Mouse (Mus musculus): ENCODE measurements around the gene Atp9a. TPM values are rescaled to one million over a fixed set of nuclear protein-coding genes. Genes with fewer than 3 reads are reported as not detected.
"Not testable (repeated sequence)": the region's sequence is repeated elsewhere in the genome, so short reads cannot be mapped to it uniquely, and the experiment has no call there.

The Atp9a gene
- polyA plus RNA-seq, 1 experiment from 2014 or later = 1.8 TPM

DNA sequence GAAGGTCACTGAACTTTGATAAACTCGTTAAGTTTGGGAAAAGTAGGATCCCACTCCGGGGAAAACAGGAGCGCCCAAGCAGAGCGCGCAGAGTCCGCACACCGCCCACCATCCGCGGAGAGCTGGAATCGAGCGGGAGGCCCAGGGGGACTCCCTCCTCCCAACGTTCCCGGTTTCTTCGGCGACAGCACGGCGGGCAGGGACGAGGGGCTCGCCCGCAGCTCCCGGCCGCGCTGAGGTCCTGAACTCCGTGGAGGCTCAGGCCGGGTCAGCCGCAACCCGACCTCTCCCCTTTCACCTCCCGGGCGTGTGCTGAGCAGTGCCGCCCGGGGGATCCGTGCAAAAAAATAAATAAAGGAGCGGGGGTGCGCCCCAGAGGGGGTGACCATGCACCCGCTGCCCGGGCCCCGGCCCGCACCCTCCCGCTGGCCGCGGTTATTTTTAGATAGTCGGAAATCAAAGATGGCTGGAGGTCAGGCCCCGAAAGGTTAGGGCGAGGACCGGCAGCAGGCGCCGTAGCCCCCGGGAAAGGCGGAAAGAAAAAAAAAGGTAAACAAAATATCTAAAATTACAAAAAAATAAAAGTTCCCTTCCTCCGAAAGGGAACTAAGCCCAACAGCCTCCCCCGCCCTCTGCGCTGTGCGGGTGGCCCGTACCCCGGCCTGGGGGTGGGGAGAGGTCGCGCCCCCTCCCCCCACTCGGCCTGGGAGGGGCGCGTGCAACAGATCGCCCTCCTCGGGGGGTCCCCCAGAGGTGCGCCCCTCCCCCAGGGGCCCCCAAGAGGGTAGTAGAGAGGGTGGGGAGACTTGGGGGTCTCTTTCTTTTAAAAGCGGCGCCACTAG lies 23.7 kb upstream of the Atp9a start:
- under 1% methylated on average over 64 of the region's 65 CpGs for WGBS (ENCODE audit: insufficient replicate concordance)
- peaks cover 4% of the 10 kb centered on the region; the same call in 1 of the 2 replicates for H3K4me1 ChIP-seq (replicated peaks)
- peak; percentile 6; the same call in 1 of the 2 replicates for ATAC-seq (ENCODE audit: low read depth)
- H3K27ac ChIP-seq = peak overlapping the region; percentile 76
- peak overlapping the region; percentile 61 for H3K9ac ChIP-seq
- peak overlapping the region; percentile 50 for H3K4me2 ChIP-seq
- peaks cover 96% of the 10 kb centered on the region for H3K27me3 ChIP-seq
- DNase-seq = no peak
- peak overlapping the region; percentile 56 for H3K4me3 ChIP-seq (replicated peaks)
- no peaks in the 10 kb centered on the region for H3K9me3 ChIP-seq (replicated peaks)
- H3K36me3 ChIP-seq = no peaks in the 10 kb centered on the region

DNA sequence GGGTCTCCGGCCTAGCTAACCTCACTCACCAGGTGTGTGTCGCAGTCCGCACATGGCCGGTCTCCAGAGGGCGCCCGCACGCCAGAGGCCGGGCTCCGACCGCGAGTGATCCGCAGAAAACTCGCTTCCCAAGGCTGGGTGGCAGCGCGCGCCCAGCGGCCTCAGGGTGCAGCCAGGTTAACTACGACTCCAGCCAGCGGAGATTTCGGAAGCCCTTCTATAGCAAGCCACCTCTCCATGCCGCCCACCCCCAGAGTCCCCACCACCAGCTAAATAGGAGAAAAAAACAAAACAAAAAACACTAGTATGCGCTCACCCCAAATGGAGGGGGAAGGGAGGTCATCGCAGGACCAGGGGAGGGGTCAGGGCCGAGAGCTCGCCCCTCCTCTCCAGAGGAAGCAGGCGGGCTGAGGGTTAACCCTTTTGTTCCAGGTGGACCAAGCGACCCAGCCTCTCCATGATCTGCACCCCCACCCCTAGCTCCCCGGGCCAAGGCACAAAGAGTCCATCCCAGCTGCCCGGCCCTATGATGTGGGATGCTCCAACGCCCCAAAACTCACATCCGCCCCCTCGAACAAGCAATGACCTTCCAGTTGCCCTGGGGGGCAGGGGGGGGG lies 23.0 kb upstream of the Atp9a start:
- ATAC-seq (ENCODE audit: low read depth) (peak; percentile 60), DNase-seq (no peak)
- 1% methylated on average over 32 of the region's 32 CpGs for WGBS (ENCODE audit: insufficient replicate concordance)
- Histone ChIP-seq H3K27me3 (peaks cover 92% of the 10 kb centered on the region), H3K4me3 (replicated peaks) (peak overlapping the region; percentile 56), H3K4me1 (replicated peaks) (peaks cover 4% of the 10 kb centered on the region; the same call in 1 of the 2 replicates), H3K27ac (peak overlapping the region; percentile 76; the same call in 1 of the 2 replicates), H3K9me3 (replicated peaks) (no peaks in the 10 kb centered on the region), H3K4me2 (peak overlapping the region; percentile 50), H3K9ac (no peak overlapping the region), H3K36me3 (no peaks in the 10 kb centered on the region)

DNA sequence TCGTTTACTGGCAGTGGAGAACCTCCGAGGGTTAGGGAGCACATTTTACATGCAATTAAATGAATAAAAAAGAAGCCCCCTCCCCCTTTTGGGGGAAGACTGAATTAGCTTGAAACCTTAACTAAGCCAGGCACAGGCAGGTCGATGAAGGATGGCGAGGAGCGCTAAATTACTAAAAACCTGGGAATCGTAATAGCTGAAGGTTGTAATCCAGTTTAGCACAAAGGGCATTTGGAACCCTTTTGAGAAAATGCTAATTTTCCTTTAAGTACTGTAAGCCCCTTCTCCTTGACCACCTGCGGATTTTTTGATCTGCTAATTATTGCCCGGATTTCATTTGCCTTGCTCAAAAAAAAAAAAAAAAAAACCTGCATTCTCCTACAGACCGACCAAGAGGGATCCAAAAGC lies 22.3 kb upstream of the Atp9a start:
- no peak overlapping the region for H3K27ac ChIP-seq
- WGBS (ENCODE audit: insufficient replicate concordance) = 27% methylated on average over 9 of the region's 9 CpGs
- no peak for ATAC-seq (ENCODE audit: low read depth)

DNA sequence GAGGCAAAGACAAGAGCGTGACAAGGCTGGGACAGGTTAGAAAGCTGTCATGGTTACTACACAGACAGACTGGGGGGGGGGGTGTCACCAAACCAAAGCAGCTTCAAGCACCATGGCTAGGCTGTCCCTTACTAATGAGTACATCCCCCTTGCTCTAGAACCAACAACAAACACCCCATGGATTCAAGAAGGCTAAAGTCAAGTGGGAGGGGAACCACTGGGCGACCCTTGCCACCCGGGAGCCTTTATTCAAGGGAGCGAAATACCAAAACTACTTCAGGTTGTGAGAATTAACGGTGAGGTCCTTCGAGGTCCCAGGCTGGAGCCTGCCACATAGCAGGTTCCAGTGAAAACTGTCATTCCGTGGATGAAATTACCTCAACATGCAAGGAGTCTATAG lies 21.6 kb upstream of the Atp9a start:
- peak overlapping the region; percentile 50 for H3K4me2 ChIP-seq
- H3K4me3 ChIP-seq (replicated peaks) = no peak overlapping the region
- H3K27me3 ChIP-seq = peaks cover 78% of the 10 kb centered on the region
- H3K36me3 ChIP-seq = no peaks in the 10 kb centered on the region
- peaks cover 4% of the 10 kb centered on the region; the same call in 1 of the 2 replicates for H3K4me1 ChIP-seq (replicated peaks)
- no peak for ATAC-seq (ENCODE audit: low read depth)
- no peak overlapping the region for H3K9ac ChIP-seq
- 31% methylated on average over 7 of the region's 7 CpGs for WGBS (ENCODE audit: insufficient replicate concordance)
- DNase-seq = no peak
- no peak overlapping the region for H3K27ac ChIP-seq
- H3K9me3 ChIP-seq (replicated peaks) = no peaks in the 10 kb centered on the region

More for the DNA sequence above, 22.3 kb upstream of the Atp9a start:
- Histone ChIP-seq H3K9me3 (replicated peaks) (no peaks in the 10 kb centered on the region), H3K27me3 (peaks cover 85% of the 10 kb centered on the region), H3K4me3 (replicated peaks) (peak overlapping the region; percentile 56), H3K4me1 (replicated peaks) (peaks cover 4% of the 10 kb centered on the region; the same call in 1 of the 2 replicates), H3K4me2 (peak overlapping the region; percentile 50), H3K36me3 (no peaks in the 10 kb centered on the region), H3K9ac (no peak overlapping the region)
- DNase-seq = no peak

DNA sequence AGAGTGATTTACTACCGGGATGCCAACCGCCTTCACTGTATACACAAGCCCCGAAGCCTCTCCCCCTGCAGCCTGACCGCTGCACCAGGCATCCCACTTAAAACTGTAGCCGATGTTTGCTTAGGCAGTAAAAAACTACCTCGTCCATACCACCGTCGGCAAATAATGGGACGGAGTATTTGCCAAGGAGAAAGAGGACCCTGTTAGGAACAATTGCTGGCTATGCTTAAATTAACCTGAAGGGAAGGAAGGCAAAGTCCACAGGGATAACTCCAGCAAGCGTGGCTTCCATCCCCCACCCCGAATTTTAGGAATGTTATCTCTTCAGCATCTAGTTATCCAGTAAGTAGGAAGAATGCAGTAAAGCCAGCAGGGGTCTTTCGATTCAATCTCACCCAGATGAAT lies 20.2 kb upstream of the Atp9a start:
- Histone ChIP-seq H3K27me3 (peaks cover 64% of the 10 kb centered on the region), H3K27ac (no peak overlapping the region), H3K36me3 (no peaks in the 10 kb centered on the region), H3K4me1 (replicated peaks) (peaks cover 4% of the 10 kb centered on the region; the same call in 1 of the 2 replicates), H3K4me2 (peak overlapping the region; percentile 21), H3K9me3 (replicated peaks) (no peaks in the 10 kb centered on the region), H3K4me3 (replicated peaks) (no peak overlapping the region), H3K9ac (no peak overlapping the region)
- ATAC-seq (ENCODE audit: low read depth) = no peak
- no peak for DNase-seq
- WGBS (ENCODE audit: insufficient replicate concordance) = 17% methylated on average over 12 of the region's 12 CpGs

DNA sequence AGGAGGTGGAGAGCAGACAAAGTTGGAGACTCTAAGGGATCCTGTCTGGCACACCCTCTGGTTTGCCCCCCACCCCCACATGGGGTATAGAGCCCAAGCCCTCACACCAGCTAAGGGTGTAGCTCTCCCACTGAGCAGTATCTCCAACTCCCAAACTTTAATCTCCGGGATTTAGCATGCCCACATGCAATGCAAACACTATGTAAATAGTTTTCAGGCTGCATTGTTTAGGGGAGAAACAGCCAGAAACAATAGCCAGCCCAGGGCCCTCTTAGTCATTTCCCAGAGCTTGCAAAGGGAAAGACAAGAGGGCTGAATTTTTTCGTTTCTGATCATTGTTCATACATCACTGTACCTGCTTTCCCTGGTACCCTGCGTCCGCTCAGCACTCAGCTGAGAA lies 19.7 kb upstream of the Atp9a start:
- no peak overlapping the region for H3K4me3 ChIP-seq (replicated peaks)
- peak overlapping the region; percentile 21 for H3K4me2 ChIP-seq
- no peak for DNase-seq
- H3K9me3 ChIP-seq (replicated peaks) = no peaks in the 10 kb centered on the region
- H3K27me3 ChIP-seq = peaks cover 59% of the 10 kb centered on the region
- ATAC-seq (ENCODE audit: low read depth) = no peak
- no peak overlapping the region for H3K9ac ChIP-seq
- no peak overlapping the region for H3K27ac ChIP-seq
- WGBS (ENCODE audit: insufficient replicate concordance) = 30% methylated on average over 4 of the region's 4 CpGs
- peaks cover 4% of the 10 kb centered on the region; the same call in 1 of the 2 replicates for H3K4me1 ChIP-seq (replicated peaks)
- H3K36me3 ChIP-seq = no peaks in the 10 kb centered on the region

DNA sequence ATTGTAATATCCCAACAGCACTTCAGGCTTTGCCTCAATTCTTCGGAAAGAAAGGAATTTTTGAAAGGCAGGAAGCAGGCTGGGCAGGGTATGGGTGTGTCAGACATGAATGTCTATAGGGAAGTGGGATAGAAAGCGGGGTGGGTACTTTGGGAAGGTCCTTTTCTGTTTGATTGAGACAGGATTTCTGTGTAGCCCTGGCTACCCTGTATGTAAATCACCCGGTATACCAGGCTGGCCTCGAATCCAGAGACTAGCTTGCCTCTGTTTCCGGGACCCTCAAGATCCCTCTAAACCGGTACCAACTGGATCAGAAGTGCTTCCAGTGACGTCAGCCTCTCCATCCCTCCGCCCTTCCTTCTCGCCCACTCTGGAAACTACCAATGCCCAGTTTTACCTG lies 18.9 kb upstream of the Atp9a start:
- Histone ChIP-seq H3K27ac (no peak overlapping the region), H3K27me3 (peaks cover 51% of the 10 kb centered on the region)
- WGBS (ENCODE audit: insufficient replicate concordance) = 59% methylated on average over 9 of the region's 9 CpGs

DNA sequence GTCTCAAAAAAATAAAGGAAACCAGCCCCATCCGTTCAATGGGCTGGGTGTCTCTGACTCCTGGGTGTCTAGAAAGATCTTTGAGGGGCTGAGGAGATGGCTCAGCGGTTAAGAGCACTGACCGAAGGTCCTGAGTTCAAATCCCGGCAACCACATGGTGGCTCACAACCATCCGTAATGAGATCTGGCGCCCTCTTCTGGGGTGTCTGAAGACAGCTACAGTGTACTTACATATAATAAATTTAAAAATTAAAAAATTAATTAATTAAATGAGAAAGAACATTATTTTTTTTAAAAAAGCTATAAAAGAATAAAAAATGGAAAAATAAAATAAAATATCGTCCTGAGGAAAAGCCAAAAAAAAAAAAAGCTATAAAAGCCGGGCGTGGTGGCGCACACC lies 2.2 kb upstream of the Atp9a start:
- not testable (repeated sequence) for DNase-seq; H3K4me1 ChIP-seq (replicated peaks); H3K36me3 ChIP-seq; H3K9me3 ChIP-seq (replicated peaks); H3K4me2 ChIP-seq; ATAC-seq (ENCODE audit: low read depth); H3K27ac ChIP-seq; H3K4me3 ChIP-seq (replicated peaks); H3K9ac ChIP-seq
- H3K27me3 ChIP-seq = peaks cover 25% of the 10 kb centered on the region
- 77% methylated on average over 10 of the region's 10 CpGs for WGBS (ENCODE audit: insufficient replicate concordance)

More for the DNA sequence above, 18.9 kb upstream of the Atp9a start:
- peaks cover 4% of the 10 kb centered on the region; the same call in 1 of the 2 replicates for H3K4me1 ChIP-seq (replicated peaks)
- no peak for ATAC-seq (ENCODE audit: low read depth)
- H3K4me3 ChIP-seq (replicated peaks) = no peak overlapping the region
- DNase-seq = no peak
- H3K36me3 ChIP-seq = no peaks in the 10 kb centered on the region
- no peaks in the 10 kb centered on the region for H3K9me3 ChIP-seq (replicated peaks)
- no peak overlapping the region for H3K4me2 ChIP-seq
- no peak overlapping the region for H3K9ac ChIP-seq

DNA sequence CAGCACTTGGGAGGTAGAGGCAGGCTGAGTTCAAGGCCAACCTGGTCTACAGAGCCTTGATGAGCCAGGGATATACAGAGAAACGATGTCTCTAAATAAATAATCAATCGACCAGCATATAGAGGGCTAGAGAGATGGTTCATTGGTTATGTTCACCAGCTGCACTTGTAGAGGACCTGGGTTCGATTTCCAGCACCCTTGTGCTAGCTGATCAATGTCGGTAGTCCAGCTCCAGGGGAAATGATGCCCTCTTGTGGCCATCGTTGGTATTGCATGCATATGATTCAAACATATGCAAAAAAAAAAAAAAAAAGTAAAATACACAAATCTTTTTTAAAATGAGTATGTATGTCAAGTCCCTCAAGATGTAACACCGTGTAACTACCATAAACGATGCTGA lies 440 bp upstream of the Atp9a start:
- H3K9ac ChIP-seq = no peak overlapping the region
- H3K4me2 ChIP-seq = peak overlapping the region; percentile 65; the same call in 1 of the 2 replicates
- no peaks in the 10 kb centered on the region for H3K4me1 ChIP-seq (replicated peaks)
- peaks cover 25% of the 10 kb centered on the region for H3K27me3 ChIP-seq
- no peak overlapping the region for H3K4me3 ChIP-seq (replicated peaks)
- no peak overlapping the region for H3K27ac ChIP-seq
- ATAC-seq (ENCODE audit: low read depth) = no peak
- DNase-seq = no peak
- H3K9me3 ChIP-seq (replicated peaks) = no peaks in the 10 kb centered on the region
- no peaks in the 10 kb centered on the region for H3K36me3 ChIP-seq
- WGBS (ENCODE audit: insufficient replicate concordance) = 11% methylated on average over 7 of the region's 7 CpGs

DNA sequence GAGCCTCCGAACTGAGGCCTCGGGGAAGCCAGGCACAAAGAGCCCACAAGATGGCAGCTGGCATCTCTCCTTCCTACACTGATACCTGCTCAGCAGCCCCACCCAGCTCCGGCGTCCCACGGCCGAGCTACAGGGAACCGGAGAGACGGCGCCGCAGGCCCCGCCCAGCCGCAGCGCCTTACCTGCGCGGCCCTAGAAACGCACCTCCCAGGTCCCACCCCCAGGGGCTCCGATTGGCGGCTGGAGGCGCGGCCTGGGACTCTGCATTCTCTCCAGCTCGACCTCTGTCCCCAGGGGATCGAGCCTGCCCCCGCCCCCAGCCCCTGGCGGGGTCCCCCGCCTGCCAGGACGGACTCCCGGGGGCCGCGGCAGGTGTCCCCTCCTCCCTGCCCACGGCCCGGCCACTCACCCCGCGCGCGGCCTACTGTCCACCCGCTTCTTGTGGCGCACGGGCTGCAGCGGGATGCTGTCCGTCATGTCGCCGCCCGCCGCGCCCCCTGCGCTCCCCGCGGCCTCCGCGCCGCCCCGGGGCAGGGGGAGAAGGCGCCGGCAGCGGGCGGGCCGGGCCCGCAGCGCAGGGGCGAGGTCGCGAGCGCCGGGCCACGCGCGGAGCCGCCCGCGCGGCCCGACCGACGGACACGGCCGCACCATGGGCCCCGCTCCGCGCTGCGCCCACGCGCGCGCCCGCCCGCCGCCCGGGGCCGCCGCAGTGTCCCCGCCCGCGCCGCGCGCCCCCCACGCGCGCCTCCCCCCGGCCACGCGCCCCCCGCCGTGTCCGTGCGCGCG lies 743 bp downstream of the Atp9a start:
- no peaks in the 10 kb centered on the region for H3K9me3 ChIP-seq (replicated peaks)
- peaks cover 25% of the 10 kb centered on the region for H3K27me3 ChIP-seq
- peak overlapping the region; percentile 33 for H3K9ac ChIP-seq
- 1% methylated on average over 75 of the region's 108 CpGs for WGBS (ENCODE audit: insufficient replicate concordance)
- no peaks in the 10 kb centered on the region for H3K4me1 ChIP-seq (replicated peaks)
- no peak overlapping the region for H3K27ac ChIP-seq
- peak; percentile 76 for ATAC-seq (ENCODE audit: low read depth)
- peak; percentile 15 for DNase-seq
- peak overlapping the region; percentile 65 for H3K4me2 ChIP-seq
- no peaks in the 10 kb centered on the region for H3K36me3 ChIP-seq
- H3K4me3 ChIP-seq (replicated peaks) = peak overlapping the region; percentile 64

DNA sequence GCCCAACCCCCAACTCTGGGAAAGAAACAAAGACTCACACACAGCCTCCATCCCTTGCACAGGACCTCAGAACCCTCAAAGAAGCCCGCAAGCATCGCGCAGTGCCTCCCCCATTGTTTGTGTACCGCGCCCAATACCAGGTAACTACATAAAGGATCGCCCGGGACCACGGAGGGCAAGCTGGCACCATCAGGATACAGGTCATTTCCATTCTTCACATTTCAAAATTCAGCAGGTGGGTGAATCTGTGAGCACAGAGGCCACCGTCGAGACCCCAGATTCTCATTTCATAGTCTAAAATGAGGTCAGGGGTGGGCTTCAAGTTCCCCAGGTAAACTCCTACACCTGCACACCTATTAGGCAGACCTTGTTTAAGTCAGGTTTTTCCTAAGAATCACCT lies 1.7 kb downstream of the Atp9a start:
- Histone ChIP-seq H3K27me3 (peaks cover 25% of the 10 kb centered on the region), H3K4me1 (replicated peaks) (no peaks in the 10 kb centered on the region), H3K36me3 (no peaks in the 10 kb centered on the region), H3K4me3 (replicated peaks) (no peak overlapping the region), H3K27ac (no peak overlapping the region), H3K4me2 (no peak overlapping the region), H3K9me3 (replicated peaks) (no peaks in the 10 kb centered on the region), H3K9ac (no peak overlapping the region)
- DNase-seq = no peak
- ATAC-seq (ENCODE audit: low read depth) = no peak
- WGBS (ENCODE audit: insufficient replicate concordance) = 73% methylated on average over 10 of the region's 10 CpGs

Data from liver, embryonic 13.5 days (tissue).